Mouse (Mus musculus) midbrain, postnatal 0 days (tissue): ENCODE data around the gene Gsto1. TPM values are rescaled to one million over a fixed set of nuclear protein-coding genes. Genes with fewer than 3 reads are reported as not detected.

Source experiments
- ATAC-seq: fragments of 200-750 bp; cut with Nextera tagmentation; 2 replicates; pipeline ENCODE4 v1.8.0; 2017; ENCODE audit warnings: moderate number of reproducible peaks, mild to moderate bottlenecking, moderate TSS enrichment, moderate library complexity; ENCODE audit not compliant: low FRiP score
- DNase-seq: peaks from one replicate; pipeline ENCODE4 v3.0.0-alpha.2; 2015; ENCODE audit warnings: low spot score
- H3K27ac ChIP-seq: fragments of 300-500 bp; sonication (generic); 2 replicates; pipeline ENCODE4 v1.5.1; 2014; ENCODE audit warnings: low read depth, mild to moderate bottlenecking, low read length, mixed read lengths
- H3K27me3 ChIP-seq: fragments of 300-500 bp; sonication (generic); 2 replicates; pipeline ENCODE4 v1.6.1; 2014; ENCODE audit warnings: low read length, control low read depth, mixed read lengths; ENCODE audit not compliant: insufficient read depth
- H3K36me3 ChIP-seq: fragments of 300-500 bp; sonication (generic); 2 replicates; pipeline ENCODE4 v1.6.1; 2014; ENCODE audit warnings: low read length, control low read depth, mixed read lengths; ENCODE audit not compliant: insufficient read depth
- H3K4me1 ChIP-seq: fragments of 300-500 bp; sonication (generic); 2 replicates; pipeline ENCODE4 v1.6.1; 2014; ENCODE audit warnings: mild to moderate bottlenecking, control low read depth, antibody characterized with exemption, low read length, mixed read lengths; ENCODE audit not compliant: insufficient read depth
- H3K4me2 ChIP-seq: fragments of 300-500 bp; sonication (generic); 2 replicates; pipeline ENCODE4 v1.6.1; 2014; ENCODE audit warnings: low read depth, mild to moderate bottlenecking, low read length, mixed read lengths; ENCODE audit not compliant: poor library complexity, severe bottlenecking
- H3K4me3 ChIP-seq: fragments of 300-500 bp; sonication (generic); 2 replicates; pipeline ENCODE4 v1.5.1; 2014; ENCODE audit warnings: low read depth, mild to moderate bottlenecking, low read length, moderate library complexity
- H3K9ac ChIP-seq: fragments of 300-500 bp; sonication (generic); replicated peaks from 2 replicates; pipeline ENCODE4 v1.6.1; 2014; ENCODE audit warnings: mild to moderate bottlenecking, low read length, moderate library complexity, mixed read lengths; ENCODE audit not compliant: poor library complexity, severe bottlenecking
- H3K9me3 ChIP-seq: fragments of 300-500 bp; sonication (generic); 2 replicates; pipeline ENCODE4 v1.6.1; 2016; ENCODE audit warnings: low read length, control low read depth
- CTCF ChIP-seq: IDR thresholded peaks from 2 replicates; pipeline ENCODE4 v1.5.1; 2016; ENCODE audit warnings: antibody characterized with exemption, mild to moderate bottlenecking
- WGBS: fragments of 180-500 bp; shearing (Covaris S2); extraction: QIAGEN DNeasy Blood & Tissue Kit; methylation state at CpG from one replicate; pipeline ENCODE4 v1.1.7; 2014; 5-methylcytosine and 5-hydroxymethylcytosine counted together
- polyA plus RNA-seq: library from polyadenylated mRNA; unstranded; fragments of >200 nt; fragmentation: Nextera tagmentation; extraction: Ambion mirVana; gene quantifications from 2 replicates; pipeline ENCODE4 v1.2.1, GENCODE M21; 2015
- total RNA-seq: library from RNA; depleted of rRNA; stranded (reverse); fragments of >200 nt; gene quantifications from 2 replicates; pipeline ENCODE4 v1.2.3, GENCODE M21; 2014

Gene Gsto1
- total and polyA plus RNA-seq, 2 experiments from 2014 or later, result 95.4 to 152 TPM

DNA sequence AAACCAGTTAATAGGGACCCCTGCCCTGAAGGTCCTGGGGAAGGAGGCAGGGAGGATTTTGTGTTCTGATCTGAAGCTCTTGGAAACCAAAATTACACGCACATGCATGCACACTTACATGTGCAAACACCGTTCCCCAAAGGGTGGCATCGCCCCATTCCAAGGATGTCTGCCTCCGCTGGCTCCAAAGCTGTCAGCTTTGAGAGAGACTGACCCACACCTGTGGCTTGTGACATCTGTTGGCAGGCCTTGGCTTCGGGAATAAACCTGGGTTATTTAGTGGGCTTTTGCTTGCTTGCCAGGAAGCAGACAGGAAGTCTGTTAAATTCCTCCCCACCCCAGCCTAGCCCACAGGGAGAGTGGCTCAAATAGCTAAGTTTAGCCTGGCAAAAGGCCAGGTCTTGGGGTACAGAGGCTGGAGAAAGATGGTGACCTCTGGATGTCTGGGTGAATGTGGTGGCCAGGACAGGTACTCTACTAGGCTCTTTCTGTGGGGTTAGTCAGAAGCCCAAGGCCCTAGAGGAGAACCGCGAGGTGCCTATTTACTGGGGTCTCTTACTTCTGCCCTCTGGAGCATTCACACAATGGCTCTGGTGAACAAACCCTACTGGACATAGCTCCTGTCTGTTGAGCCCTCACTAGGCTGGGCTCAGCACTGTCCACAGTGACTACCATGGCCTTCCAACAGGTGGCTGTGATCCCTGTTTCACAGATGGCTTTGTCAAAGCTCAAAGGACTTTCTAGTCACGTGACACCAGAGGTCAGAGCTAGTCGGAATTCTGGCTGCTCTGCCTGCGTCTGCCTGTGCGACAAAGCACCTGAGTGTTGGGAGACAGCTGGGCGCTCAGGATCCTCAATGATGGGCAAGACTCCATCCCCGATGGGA lies 47.8 kb downstream of the Gsto1 start:
- Histone ChIP-seq H3K4me3 (no peak overlapping the region), H3K4me2 (no peak overlapping the region), H3K9ac (no peak overlapping the region), H3K9me3 (no peaks in the 10 kb centered on the region), H3K27me3 (no peaks in the 10 kb centered on the region), H3K36me3 (no peaks in the 10 kb centered on the region), H3K27ac (no peak overlapping the region), H3K4me1 (no peaks in the 10 kb centered on the region)
- no peak for ATAC-seq
- WGBS, result 72% methylated on average over 13 of the region's 13 CpGs
- DNase-seq, result no peak
- TF ChIP-seq CTCF, result no peak

DNA sequence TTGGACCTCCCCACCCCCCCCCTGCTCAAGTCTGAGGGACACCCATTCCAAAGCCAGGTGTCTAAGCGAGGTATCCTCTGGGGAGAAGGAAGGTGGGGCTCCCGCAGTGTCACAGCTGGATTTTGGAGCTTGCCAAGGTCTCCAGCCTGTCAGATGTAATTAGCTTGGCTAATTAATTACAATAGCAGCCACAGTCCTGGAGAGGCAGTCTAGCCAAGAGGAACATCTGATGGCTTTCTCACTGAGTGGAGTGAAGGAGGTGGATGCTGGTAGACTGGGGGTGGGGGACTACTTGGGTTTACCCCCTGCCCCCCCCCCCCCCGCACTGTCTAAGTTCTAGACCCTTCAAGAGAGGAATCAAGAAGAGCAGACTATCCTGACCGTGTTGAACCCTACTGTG lies 48.9 kb downstream of the Gsto1 start:
- H3K9me3 ChIP-seq, result no peaks in the 10 kb centered on the region
- 69% methylated on average over 4 of the region's 4 CpGs for WGBS
- no peaks in the 10 kb centered on the region for H3K36me3 ChIP-seq
- H3K27ac ChIP-seq, result no peak overlapping the region
- no peak for TF ChIP-seq CTCF
- no peak overlapping the region for H3K9ac ChIP-seq
- H3K4me1 ChIP-seq, result no peaks in the 10 kb centered on the region
- ATAC-seq, result no peak
- no peak overlapping the region for H3K4me3 ChIP-seq
- H3K27me3 ChIP-seq, result no peaks in the 10 kb centered on the region
- no peak overlapping the region for H3K4me2 ChIP-seq
- no peak for DNase-seq

DNA sequence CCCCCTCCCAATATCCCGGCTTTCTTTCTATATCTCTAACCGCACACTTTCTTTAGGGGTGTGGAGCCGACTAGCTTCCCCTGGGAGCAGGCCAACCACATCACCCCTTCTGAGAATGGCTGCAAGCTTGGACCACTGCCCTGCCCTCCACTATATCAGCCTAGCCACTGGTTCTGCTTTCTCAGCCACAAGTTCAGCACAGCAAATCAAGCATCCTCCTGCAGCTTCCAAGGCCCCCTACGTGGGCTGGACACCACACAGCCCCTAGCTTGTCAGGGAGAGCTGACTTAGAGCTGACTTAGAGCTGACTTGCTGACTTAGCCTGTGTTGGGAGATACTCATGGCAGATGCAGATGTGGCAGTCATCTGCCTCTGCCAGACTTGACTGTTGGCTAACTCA lies 50.3 kb downstream of the Gsto1 start:
- Histone ChIP-seq H3K9me3 (no peaks in the 10 kb centered on the region), H3K9ac (no peak overlapping the region), H3K27me3 (no peaks in the 10 kb centered on the region), H3K4me1 (no peaks in the 10 kb centered on the region), H3K27ac (no peak overlapping the region), H3K4me3 (no peak overlapping the region), H3K36me3 (no peaks in the 10 kb centered on the region), H3K4me2 (no peak overlapping the region)
- DNase-seq (no peak), ATAC-seq (no peak)
- TF ChIP-seq CTCF, result no peak
- 79% methylated on average over 4 of the region's 4 CpGs for WGBS

DNA sequence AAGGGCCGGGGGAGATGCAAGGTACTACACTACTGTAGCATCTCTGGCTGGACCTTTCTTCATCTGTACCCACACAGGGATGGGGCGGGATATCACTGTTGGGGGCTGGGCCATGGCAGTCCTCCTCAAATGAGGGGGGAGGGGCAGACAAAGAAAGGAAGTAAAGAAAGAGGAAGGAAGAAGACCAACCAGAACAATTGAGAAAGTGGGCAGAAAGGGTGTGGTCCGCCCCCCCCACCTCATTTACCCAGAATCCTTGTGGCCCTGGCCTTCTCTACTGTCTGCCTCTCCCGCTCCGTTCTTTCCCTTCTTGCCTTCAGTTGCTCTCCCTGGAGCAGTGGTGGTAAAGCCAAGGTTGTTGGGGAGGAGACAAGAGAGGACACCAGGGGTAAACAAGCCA lies 50.8 kb downstream of the Gsto1 start:
- Histone ChIP-seq H3K4me2 (no peak overlapping the region), H3K27ac (no peak overlapping the region), H3K4me1 (no peaks in the 10 kb centered on the region), H3K9me3 (no peaks in the 10 kb centered on the region), H3K9ac (no peak overlapping the region), H3K27me3 (no peaks in the 10 kb centered on the region), H3K4me3 (no peak overlapping the region), H3K36me3 (no peaks in the 10 kb centered on the region)
- no peak for ATAC-seq
- 93% methylated on average over 5 of the region's 5 CpGs for WGBS
- DNase-seq, result no peak
- no peak for TF ChIP-seq CTCF

DNA sequence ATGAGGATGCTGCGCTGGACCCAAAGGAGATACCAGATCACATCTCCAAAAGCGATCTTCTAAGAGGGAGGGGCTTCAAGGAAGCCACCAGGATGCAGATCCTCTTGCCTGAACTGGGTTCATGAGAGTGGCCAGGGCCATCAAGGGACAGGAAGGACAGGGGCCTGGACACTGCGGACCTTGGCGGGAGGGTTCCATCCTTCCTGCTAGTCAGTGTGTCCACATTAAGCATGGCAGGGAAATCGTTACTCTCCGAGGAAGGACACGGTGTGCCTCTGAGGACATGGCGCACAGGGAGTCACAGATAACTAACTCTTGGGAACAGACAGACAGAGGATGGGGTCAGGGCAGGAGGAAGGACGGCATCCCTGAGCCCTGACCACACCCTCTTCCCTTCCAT lies 52.8 kb downstream of the Gsto1 start:
- no peak for TF ChIP-seq CTCF
- Histone ChIP-seq H3K36me3 (no peaks in the 10 kb centered on the region), H3K27ac (no peak overlapping the region), H3K27me3 (no peaks in the 10 kb centered on the region), H3K4me1 (no peaks in the 10 kb centered on the region), H3K9me3 (no peaks in the 10 kb centered on the region), H3K9ac (no peak overlapping the region), H3K4me3 (no peak overlapping the region), H3K4me2 (no peak overlapping the region)
- ATAC-seq (no peak), DNase-seq (no peak)
- 92% methylated on average over 9 of the region's 9 CpGs for WGBS

DNA sequence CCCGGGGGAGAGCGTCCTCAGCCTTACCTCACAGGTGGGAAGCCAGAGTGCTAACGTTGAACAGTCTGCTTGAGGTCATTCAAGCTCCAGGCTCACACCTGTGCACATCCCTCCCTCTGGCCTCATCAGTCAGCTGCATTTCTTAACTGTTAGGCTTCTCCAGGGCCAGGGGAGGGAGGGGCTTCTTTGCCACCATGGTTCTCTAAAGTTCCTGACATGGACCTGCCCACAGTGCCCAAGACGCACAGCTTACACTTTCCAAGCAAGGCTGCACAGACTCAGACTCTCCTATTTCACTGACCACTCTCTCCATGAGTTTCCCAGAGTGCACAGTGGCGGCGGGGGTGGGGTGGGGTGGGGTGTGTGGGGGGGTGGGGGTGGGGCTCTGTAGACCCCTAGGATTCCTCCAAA lies 54.2 kb downstream of the Gsto1 start:
- Histone ChIP-seq H3K27me3 (no peaks in the 10 kb centered on the region), H3K4me3 (no peak overlapping the region), H3K4me1 (no peaks in the 10 kb centered on the region), H3K36me3 (no peaks in the 10 kb centered on the region), H3K9me3 (no peaks in the 10 kb centered on the region), H3K4me2 (no peak overlapping the region; the same call in 1 of the 2 replicates), H3K9ac (no peak overlapping the region), H3K27ac (no peak overlapping the region)
- WGBS, result 21% methylated on average over 6 of the region's 6 CpGs
- no peak for DNase-seq
- no peak for TF ChIP-seq CTCF
- no peak for ATAC-seq
